Mouse (Mus musculus) heart, postnatal 14 days (tissue): ENCODE measurements at regions not wholly inside any gene's neighbourhood (a gene's known extent, or its start where the extent isn't known, plus 50 kb on each side); places are given as distances from the start of the nearest gene placed in this dataset.
A peak's percentile ranks its signal among the peaks of the same experiment; 100 is the strongest.
"Not testable (repeated sequence)": the region's sequence is repeated elsewhere in the genome, so short reads cannot be mapped to it uniquely, and the experiment has no call there.

Source experiments
- DNase-seq, 2 experiments: peaks; one replicate each; pipeline ENCODE4 v3.0.0; 2021 to 2022
- intact Hi-C: fragments of 180-260 bp; cut with DNase I; formaldehyde crosslinking; loops from one replicate; pipeline ENCODE4 v1.15.1; 2025

DNA sequence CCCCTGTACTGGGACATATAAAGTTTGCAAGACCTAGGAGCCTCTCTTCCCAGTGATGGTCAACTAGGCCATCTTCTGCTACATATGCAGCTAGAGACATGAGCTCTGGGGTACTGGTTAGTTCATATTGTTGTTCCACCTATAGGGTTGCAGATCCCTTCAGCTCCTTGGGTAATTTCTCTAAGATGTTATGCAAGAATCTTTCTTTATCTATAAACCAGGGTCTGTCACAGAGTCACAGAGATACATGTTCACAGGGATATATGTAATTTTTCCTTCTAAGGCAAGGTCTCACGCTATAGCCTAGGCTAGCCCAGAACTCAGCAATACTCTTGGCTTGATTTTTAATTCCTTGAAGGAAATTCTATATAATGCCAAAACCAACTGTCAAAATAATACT lies 56.9 kb downstream of the Zfp36l1 start:
- DNase-seq: not testable (repeated sequence)
- intact Hi-C loops: loop anchor here (2.0 kb wide), 1 partner anchor 55 kb away; no protein-coding TSS in a partner anchor

DNA sequence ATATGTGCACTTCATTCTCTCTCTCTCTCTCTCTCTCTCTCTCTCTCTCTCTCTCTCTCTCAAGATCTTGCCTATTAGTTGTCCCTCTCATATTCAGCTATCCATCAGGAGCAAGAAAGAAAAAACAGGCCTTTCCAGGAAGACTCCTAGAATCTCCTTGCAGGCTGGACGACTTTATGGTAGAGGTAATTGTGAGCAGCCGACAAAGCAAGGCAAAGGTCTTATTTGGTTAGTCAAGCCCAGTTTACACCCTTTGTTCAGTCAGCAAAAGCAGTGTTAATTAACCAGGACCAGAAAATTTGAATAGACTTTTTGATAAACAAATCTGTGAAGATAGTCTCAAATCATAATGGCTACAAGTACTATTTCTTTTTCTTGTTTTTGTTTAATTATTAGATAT lies 57.4 kb downstream of the Zfp36l1 start:
- intact Hi-C loops: no loop called here
- DNase-seq: no peak

- DNase-seq: no peak
- intact Hi-C loops: loop anchor here (5.0 kb wide), 1 partner anchor 42 kb away; no protein-coding TSS in a partner anchor
Measured at GRCm38 (mm10) chr12:80054655-80055037, 58.2 kb downstream of the Zfp36l1 start.

DNA sequence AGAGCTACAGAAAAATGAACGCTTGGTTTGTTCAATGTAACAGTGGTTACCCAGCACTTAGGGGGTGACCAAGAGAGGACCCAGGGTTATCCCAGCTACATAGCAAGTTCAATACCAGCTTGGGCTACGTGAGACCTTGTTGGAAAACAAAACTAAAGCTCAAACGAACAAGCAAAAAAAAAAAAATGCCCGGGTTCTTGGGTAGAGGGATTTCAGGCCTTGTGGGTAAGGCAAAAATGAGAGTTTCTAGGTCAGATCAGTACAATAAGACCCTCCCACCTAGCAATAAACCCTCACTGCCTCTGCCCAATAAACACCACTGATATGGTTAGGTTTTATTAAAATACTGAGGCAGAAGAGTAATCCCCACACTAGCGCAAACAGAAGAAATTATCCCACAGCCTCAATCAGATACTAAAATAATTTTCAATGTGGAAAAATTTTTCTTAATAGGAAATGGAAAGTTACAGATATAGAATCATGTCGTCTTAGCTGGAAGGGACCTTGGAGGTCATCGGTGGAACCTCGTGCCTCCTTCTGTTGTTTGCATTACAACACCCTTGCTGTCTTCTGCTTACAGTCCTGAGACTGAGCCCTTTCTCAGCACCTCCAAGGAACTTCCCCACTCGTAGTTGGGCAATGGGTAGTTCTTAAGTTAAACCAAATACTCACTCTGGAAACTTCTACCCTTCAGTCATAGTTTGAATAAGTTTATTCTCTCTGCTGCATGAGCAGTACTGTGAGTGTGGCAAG lies 58.7 kb downstream of the Zfp36l1 start:
- intact Hi-C loops: loop anchor here (5.0 kb wide), 1 partner anchor 42 kb away; no protein-coding TSS in a partner anchor
- DNase-seq: no peak

- DNase-seq: no peak
Measured at GRCm38 (mm10) chr12:80048215-80048979, 64.4 kb downstream of the Zfp36l1 start.

DNA sequence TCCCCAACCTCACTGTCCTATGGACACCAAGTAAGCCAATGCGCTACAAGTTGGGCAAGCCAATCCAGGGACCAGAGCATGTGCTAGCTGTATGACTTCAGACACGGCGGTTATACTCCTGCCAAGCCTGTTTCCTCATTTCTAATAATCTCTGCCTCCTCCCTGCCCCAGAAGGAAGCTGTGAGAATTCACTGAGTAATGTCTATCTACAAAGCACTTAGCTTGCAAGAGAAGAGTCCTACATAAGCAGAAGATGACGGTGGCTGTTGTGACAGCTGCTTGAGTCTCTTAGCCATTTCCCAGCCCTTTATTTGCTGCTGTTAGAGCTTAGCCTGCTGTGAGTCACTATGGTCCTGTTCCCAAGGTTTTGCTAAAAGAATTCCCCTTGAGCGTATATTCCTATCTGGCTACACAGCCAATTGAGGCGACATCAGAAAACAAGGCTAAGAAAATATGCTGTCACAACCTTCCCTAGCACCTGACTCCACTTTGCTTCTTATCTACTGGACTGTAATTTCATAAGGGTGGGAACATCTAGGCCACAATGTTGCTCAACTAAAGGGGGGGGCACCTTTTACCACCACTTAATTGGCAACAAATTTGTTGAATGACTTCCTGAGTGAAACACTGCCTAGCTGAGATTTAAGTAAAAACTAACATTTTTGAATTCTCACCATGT lies 66.0 kb downstream of the Zfp36l1 start:
- intact Hi-C loops: no loop called here
- DNase-seq: peak in 1 of 2 experiments; percentile 37

More at GRCm38 (mm10) chr12:80048215-80048979, 64.4 kb downstream of the Zfp36l1 start:
- intact Hi-C loops: no loop called here

DNA sequence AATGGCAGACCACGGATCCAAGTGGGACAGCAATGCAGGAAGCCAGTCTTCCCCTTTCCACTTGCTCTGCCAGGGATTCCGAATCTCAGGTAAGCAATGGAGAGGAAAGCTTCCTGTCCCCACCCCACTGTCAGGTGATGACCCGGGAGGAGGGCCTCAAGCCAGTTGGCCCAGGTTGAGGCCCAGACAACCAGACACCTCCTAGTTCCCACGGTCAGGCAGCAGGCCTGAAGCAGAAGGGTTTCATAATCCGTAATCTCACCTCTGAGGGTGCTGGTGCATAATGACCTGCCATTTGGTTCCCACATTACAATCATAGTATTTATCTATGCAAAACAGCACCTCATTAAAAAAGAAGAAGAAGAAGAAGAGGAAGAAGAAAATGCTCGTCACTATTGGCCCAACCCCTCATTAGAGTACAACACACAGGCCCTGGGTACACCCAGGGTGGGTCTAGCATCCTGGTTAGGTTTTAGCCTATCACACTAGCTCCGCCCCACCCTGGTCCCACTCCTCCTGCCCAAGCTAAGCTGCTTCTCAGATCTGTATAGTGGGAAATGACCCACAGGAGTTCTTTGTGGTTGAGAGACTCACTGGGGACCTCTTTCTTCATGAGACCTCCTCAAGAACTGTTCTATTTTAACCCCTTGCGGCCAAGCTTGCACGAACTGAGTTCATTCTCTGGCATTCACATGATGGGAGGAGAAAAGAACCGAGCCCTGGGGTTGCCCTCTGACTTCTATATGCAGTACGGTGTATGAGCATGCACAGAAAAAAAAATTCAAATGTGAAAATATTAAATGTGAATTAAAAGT lies 71.1 kb downstream of the Zfp36l1 start:
- no peak for DNase-seq
- intact Hi-C loops: no loop called here

DNA sequence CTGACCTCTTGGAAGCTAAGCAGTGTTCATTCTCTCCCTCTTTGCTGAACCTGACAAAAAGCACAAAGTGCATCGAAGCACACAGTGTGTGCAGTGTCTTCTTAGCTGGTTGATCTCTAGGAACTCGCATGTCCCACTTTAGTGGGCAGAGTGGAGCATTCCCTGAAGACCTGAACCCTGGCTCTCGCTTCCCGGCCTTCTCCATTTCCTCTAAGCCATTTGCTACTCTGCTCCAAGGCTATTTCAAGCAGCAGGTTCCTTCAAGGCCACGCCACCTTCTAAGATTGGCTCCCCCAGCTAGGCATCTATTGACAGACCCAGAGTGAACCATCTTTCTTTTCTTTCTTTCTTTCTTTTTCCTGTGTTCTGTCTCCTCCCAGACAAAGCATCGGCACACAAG lies 71.8 kb downstream of the Zfp36l1 start:
- intact Hi-C loops: no loop called here
- no peak for DNase-seq

- no peak for DNase-seq
- intact Hi-C loops: no loop called here
Measured at GRCm38 (mm10) chr12:80040233-80040632, 72.6 kb downstream of the Zfp36l1 start.

- intact Hi-C loops: no loop called here
- DNase-seq: no peak
Measured at GRCm38 (mm10) chr12:80039150-80039549, 73.7 kb downstream of the Zfp36l1 start.

DNA sequence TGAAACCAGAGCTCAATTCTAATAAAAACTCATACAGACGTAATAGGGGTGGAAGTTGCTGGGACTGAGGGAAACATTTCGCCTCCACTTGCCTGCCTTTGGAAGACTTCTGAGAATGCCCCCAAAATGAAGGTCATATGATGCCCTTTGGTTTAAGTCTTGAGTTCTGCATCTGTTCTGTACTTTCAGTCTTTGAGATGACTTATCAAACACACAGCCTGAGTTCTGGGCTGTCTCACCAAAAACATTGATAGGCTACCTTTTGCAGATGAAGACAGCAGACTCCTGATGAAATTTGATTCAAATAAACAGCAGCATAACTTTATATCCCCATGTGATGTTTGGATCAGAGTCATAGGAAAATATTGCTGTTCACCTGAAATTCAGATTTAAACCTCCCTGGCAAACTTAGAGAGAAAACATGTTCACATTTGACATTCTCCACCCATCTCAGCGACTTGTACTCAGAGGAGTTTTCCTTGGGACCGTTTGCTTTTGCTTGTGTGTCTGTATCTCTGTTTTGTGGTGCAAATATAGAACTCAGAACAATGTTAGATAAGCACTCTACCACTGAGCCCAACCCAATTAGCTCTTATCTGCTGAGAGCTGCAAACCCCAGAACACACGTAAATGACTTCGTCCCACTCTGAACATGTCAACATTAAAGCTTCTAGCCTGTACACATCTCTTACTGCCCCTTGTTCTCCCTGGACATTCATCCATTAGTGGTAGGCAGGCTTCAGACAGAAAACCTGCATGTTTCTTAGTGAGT lies 77.1 kb downstream of the Zfp36l1 start:
- DNase-seq: no peak
- intact Hi-C loops: no loop called here

- intact Hi-C loops: no loop called here
- DNase-seq: no peak
Measured at GRCm38 (mm10) chr12:80034963-80035411, 77.8 kb downstream of the Zfp36l1 start.

- no peak for DNase-seq
- intact Hi-C loops: no loop called here
Measured at GRCm38 (mm10) chr12:80034100-80034499, 78.7 kb downstream of the Zfp36l1 start.

- no peak for DNase-seq
- intact Hi-C loops: no loop called here
Measured at GRCm38 (mm10) chr12:80032520-80032919, 80.3 kb downstream of the Zfp36l1 start.

GRCm38 (mm10) chr12:80028301-80028700 lies 84.5 kb downstream of the Zfp36l1 start:
- intact Hi-C loops: no loop called here
- no peak for DNase-seq

GRCm38 (mm10) chr12:80023107-80024078 lies 89.4 kb downstream of the Zfp36l1 start:
- intact Hi-C loops: loop anchor here (5.0 kb wide), 1 partner anchor 84 kb away; no protein-coding TSS in a partner anchor
- no peak for DNase-seq

- no peak for DNase-seq
- intact Hi-C loops: loop anchor here (5.0 kb wide), 1 partner anchor 85 kb away; no protein-coding TSS in a partner anchor
Measured at GRCm38 (mm10) chr12:80022181-80023106, 90.4 kb downstream of the Zfp36l1 start.
